Mouse (Mus musculus) retina, postnatal 1 day (tissue): ENCODE measurements around the gene Gcnt4.

Experiments
- DNase-seq: peaks from one replicate; pipeline ENCODE4 v3.0.0-alpha.2; 2012

Gcnt4 gene

DNA sequence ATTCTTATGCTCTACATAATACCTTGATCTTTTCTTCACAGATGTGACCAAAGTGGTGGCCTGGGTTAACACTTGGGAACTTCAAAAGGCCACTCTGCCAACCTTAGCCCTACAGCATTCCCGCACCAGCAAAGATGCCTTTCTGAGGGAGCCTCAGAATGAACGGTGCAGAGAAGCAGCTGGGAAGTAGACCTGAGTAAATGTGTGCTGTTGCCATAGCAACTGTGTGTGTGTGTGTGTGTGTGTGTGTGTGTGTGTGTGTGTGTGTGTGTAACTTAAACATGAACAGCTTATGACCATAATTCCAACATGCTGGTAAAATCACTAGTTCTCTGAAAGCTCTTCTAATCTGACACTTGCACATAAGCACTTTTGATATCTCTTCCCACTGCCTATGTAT, 27.4 kb downstream of the Gcnt4 start:
- peak; percentile 36 for DNase-seq

DNA sequence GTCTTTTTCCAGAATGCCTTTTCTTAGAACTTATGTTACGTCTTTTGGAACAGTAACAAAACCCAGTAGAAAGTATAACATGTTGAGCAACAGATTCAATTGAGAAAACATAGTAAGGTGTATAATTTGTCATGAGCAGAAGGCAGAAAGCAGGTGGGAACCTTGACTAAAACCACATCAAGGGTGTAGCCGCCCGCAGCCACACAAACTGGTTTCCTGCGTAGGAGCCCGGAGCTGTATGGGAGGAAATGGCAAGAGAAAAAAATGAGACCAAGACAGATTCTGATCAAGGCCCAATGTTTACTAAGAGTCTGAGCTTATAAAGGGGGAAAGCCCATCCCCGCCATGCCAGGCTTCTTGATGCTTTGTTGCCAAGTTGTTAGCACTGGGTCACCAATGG, 32.0 kb downstream of the Gcnt4 start:
- no peak for DNase-seq

DNA sequence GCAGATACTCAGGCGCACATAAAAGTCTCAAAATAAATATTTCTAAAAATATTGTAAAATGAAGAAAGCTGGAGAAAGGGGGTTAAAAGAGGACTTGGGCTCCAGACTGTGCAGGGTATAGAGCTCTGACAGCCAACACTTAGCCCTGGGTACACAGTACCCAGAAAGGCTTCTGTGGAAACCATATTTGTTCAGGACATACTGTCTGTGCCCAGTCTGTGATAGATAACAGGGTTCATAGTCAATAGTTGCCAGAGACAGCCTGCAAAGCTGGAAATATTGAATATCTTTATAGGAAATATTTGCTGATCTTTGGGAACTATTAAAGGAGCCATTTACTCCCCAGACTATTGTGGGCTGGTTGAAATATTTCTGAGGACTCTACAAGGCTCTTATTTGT, 35.5 kb downstream of the Gcnt4 start:
- DNase-seq, result no peak

DNA sequence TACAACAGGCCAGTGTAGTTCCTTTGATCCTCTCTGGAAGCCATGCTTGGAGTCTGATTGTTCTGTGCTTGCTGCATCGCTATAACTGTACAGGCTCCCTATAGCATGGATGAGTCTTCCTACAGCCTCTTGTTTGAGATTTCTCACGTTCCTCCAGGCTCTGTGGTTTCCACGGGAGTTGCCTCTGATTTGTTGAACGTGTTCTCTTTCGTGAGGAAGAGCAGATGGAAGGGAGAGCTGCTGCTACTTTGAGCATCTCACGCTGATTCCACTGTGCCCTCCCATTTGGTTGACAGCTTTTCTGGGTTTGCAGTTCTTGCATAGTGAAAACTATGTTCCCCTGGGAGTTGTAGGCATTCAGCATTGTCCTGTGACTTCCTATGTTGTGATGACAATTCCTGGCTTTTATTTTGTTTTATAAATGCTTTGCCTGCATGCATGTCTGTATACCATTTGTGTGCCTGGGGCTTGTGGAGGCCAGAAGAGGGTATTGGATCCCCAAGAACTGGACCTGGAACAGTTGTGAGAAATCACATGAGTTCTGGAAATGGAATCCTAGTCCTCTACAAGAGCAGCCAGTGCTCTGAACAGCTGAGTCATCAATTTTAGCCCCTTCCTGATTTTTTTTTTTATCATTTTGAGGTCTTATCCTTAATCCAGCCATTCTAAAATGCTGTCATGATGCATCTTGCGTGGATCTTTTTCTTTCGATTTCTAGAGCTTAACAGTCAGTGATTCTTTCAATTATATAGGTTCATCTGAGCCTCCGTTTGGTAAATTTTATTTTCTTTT, 37.1 kb downstream of the Gcnt4 start:
- no peak for DNase-seq

DNA sequence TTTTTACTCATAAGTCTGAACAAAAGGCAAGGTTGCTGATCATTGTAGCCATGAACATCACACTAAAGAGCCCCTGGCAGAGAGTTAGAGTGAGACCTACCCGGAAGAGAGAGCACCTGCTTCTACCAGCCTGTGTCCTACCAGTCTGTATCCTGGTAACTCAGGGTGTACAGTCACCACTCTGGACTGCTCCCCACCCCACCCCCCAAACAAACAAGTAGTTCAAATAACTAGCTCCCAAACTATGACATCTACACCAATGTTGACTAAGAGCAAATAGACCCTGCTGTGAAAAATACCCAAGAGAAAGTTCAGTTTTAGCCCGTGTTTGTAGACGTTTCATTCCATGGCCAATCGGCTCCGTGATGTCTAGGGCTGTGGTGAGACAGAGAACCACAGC, 38.3 kb downstream of the Gcnt4 start:
- no peak for DNase-seq

DNA sequence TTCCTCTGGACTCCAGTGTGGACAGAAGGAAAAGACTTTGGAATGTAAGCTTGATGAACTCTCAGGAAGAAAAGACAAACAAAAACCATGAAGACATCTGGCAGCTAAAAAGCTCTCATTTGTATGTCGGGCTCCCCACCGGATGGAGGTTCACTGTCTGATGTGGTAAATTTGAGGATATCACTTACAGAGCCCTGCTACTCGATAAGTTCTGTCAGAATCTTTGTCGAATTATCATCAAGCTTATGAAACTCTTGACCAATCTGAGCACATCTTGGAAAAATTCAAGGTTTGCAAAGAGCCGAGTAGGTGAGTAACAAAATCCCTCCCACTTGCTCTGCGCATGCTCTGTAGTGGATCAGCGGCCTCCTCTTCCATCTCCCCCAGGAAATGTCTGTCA, 40.5 kb downstream of the Gcnt4 start:
- no peak for DNase-seq

DNA sequence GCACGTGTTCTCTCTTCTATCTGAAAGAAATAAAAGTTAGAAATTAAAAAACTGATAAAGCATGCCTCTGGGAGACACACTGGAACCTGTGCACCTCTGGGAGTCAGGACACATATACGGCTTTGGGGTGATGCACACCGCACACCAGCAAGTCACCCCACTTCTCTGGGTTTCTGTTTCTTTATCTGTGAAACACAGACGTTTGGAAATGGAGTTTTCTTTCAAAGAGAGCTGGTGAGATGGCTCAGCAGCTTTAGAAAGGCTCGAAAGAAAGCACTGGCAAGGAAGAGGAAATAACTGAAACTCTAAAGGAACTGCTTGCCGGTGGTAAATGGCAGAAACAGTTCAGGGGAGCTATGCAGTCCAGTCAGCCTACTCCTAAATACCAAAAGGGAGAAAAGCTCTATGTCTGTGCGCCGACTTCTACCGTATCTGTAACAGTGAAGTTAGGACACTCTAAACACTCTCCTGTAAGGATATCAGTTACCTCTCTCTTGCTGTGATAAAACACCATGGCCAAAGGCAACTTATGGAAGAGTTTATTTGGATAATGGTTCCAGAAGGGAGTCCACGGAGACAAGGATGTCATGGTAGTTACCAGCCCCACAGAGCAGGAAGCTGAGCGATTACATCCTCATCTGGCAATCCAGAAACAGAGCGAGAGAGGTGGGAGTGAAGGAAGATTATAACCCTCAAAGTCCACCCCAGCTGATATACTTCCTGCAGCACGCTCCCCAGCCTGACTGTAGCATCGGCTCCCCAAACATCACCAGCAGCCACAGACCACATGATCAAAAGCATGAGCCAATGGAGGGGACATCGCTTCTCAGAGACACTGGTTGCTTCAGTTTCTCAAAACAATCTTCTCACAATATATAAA, 42.0 kb downstream of the Gcnt4 start:
- no peak for DNase-seq

DNA sequence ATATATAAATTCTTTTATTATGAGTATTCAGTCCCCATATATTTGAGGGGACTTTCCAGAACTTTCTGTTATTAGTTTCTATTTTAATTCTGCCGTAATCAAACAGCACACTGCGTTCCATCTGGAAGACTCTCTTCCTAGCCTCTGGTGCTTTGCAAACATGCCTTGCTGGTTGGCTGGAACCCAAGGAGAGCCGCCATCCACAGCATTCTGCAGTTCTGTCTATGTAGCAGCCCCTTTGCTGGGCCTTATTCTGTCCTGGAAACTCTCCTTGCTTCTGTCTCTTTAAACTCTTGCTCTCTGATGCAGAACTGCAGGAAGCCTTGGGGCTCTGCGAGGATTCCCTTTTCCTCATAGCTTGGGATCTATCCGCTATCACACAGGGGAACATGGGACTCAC, 42.6 kb downstream of the Gcnt4 start:
- no peak for DNase-seq

DNA sequence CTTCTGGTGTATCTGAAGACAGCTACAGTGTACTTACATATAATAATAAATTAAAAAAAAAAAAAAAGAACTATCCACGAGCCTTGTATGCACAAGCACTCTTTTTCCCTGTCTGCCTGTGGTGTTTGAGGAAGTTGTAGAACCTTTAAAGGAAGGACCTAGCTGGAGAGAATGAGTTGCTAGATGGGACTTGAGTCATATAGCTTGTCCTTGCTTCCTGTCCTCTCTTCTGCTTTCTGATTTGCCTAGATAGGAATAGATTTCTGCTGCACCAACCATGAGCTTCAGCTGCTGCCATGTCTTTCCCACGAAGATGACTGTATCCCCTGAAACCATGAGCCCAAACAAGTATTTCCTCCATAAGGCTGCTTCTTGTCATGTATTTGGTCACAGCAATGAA, 43.3 kb downstream of the Gcnt4 start:
- no peak for DNase-seq

DNA sequence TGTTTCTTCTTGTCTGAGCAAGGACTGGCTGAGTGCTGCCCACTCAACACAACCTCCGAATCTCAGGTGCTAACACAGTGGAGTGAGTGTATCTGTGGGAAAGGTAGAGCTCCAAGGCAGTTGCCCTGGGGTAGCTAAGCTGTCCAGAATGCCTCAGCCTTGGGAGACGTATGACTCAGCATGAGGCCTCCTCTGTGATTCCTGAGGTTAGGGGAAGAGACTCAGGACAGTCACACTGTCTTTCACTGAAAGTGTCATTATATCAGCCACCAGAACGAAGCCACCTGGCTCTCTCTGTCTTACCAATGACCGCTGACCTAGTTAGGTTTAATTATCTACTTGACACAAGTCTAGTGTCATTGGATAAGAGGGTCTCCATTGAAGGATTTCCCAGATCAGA, 46.6 kb downstream of the Gcnt4 start:
- DNase-seq, result no peak

DNA sequence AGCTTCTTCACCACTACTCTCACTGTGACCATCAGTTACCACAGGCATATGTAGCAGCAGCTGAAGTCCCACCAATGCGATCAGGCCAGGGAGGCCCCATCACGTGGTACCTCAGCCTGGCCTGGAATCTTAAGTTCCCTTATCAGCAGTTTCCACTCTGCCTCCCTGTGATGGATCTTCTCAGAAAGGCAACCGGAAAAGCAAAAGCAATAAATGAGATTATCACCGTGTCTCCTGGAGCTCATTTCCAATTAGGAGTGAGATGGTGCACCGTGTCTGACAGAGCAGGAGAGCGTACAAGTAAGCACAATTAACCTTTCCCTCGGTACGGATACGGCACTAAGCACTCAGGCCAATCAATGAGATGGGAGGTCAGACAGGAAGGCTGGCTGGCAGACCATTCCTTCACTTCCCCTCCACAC, 47.4 kb downstream of the Gcnt4 start:
- DNase-seq, result no peak

DNA sequence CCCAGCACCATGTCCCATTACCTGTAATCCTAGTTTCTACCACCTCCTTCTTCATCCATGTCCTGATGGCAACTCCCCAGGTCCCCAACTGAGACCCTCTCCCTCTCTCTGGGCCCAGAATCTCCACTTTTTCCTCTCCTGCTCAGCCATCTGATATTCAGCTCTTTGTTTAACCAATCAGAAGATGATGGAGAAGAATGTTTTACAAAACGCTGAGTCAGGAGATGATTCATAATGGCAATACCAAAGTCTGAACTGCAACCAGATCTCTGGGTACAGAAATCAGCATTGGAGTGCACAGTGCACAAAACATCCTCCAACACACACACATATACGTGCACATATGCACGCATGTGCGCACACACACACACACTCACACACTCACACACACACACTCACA, 48.8 kb downstream of the Gcnt4 start:
- no peak for DNase-seq

DNA sequence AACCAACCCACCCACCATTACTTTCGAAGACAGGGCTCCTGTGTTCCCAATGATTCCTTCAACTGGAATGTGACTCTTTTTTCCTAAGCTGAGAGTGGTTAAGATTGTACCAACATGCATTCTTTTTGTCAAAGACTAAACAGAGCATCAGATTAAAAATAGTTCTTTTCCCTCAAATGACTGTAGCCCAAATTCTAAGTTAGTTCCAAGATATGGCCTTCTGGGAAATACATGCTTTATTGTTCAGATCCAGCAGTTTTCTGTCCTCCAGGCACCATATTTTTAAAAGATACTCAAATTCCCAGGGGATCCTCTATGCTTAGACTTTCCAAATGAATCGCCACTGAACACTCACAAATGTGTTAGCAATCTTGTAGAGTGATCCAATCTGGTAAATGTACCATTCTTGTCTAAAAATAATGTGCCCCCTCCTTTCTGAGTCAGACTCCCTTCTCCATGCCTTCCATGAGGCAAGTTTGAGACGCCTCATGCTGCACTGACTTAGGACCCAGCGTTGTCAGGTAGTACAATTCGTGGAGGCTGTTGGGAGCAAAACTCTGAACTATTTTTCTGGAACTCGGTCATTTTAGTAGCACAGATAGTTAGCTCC, 52.6 kb downstream of the Gcnt4 start:
- DNase-seq, result no peak

DNA sequence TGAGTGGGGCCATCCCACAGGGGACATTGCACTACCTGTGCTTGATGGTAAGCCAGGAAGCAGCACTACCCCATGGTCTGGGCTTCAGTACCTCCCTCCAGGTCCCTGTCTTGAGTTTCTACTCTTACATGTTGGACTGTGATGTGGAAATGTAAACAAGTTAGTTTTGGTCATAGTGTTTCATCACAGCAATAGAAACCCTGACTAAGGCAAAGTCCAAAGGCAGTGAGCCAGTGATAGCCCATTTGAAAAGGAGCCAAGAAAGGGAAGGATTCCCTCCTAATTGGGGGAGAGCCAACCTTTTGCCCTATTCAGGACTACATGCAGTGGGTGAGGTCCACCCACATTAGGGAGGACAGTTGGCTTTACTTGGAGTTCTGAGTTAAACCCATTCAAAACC, 56.1 kb downstream of the Gcnt4 start:
- no peak for DNase-seq

DNA sequence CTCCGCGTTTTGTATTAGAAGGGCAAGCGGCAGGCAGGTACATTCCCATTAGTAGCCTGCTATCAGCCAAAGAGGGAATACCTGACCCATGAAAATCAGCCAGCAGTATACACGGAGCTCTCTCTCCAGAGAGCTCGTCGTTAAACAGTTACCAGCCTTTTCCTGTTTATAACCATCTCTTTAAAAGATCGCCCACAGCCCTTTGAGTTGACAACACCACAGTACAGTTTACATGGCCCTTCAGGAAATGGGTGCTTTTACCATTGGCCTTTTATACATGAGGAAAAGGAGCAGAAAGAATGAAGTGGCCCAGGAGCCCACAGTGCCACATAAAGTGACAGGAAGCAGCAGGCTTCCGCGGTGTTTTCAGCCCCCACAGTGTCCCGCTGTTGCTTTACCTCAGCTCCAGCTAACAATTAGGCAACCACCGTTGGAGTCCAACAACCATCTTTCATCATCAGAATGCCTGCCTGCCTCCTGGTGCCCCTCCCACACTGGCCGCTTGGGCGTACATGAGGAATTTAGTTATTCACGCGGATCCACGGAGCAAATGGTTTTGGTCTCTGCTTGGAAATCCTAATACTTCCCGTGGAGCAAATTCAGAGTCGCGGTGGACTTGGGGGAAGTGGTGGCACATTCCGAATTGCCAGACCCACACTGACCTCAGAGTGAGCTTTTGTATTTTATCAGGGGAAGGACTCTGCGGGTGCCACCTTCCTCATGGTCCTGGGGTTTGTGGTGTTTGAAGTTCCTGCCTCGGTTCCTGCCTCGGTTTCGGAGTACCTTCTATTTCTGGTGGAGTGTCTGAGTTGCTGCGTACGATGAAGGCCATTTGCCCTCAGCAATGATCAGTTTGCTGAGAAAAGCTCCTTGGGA, 59.0 kb downstream of the Gcnt4 start:
- DNase-seq, result peak; percentile 46

DNA sequence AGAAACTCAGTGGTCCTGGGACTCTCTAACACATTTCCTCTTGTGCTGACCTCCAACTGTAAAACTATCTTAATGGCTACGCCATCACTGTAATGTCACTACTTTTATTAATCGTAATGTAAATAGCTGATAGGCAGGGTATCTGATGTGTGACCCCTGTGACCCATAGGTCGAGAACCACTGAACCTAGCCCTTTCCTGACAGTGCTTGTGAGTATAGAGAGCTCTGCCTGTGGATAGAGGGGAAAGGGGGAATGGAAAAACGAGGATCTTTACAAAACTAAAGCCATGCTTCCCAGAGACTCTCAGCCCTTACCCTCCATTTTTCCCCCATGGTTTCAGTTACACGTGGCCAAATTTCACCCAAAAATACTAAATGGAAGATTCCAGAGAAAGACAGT, 60.2 kb downstream of the Gcnt4 start:
- DNase-seq, result no peak

DNA sequence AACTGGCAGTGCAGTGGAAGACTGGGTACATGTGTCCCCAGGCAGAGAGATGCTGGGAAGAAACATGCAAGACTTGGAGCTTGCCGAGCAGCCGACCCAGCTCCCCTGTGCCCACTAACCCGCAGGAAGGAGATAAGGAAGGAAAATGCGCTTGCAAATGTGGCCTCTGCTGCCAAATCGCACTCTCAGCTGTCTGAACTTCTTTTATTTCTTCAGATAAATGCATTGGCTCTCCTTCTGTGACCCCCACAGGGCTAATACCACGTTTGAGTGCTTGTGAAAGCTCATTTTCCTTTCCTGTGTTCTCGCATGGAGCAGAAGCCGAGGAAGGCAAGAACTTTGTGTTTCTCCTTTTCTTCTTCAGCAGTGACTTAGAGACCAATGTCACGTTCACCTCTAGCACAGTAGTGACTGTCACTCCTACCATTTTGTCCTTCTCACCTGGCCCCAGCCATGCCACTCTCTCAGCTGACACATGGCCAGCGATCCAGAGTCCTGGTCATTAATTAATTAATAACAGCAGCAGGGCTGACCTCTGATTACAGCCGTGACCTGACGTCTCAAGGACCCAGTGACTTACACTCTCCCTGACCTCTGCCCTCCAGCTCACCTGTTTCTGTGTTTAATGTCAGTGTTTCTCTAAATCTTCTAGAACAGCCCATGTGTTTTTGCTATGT, 61.2 kb downstream of the Gcnt4 start:
- no peak for DNase-seq

DNA sequence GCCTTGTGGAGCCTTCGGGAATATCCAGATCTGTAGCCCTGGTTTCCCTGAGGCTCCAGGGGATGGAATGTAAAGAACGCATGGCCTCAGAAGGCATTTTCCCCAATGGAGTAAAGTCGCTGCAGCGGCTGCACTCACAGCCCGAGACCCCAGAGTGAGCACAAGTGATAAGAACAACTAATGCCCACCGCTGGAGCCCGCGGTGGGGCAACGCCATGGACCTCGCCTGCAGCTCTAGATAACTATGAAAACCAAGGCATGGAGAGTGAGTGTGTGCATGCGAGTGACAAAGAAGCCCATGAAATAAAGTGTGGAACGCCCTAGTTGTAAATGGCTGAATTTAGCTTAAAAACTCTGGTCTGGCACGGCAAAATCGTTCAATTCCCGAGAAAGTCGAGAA, 64.6 kb downstream of the Gcnt4 start:
- DNase-seq, result no peak

DNA sequence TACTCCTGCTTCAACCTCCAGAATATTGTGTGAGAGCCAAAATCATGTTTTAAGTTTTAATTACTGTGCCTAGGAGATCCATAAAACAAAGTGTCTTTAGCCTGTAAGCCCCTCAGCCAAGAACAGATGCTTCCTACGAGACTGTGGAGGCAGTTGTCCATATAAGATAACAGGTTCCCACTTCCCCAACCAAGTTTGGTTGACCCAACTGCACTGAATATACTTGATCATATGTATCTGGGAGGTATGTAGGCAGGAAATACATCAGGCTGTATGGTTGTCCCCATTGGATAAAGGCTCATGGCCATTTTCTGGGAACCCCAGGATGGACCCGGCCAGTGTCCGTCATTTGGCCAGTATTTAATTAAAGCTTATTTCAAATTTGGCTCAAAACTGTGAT, 65.6 kb downstream of the Gcnt4 start:
- no peak for DNase-seq

DNA sequence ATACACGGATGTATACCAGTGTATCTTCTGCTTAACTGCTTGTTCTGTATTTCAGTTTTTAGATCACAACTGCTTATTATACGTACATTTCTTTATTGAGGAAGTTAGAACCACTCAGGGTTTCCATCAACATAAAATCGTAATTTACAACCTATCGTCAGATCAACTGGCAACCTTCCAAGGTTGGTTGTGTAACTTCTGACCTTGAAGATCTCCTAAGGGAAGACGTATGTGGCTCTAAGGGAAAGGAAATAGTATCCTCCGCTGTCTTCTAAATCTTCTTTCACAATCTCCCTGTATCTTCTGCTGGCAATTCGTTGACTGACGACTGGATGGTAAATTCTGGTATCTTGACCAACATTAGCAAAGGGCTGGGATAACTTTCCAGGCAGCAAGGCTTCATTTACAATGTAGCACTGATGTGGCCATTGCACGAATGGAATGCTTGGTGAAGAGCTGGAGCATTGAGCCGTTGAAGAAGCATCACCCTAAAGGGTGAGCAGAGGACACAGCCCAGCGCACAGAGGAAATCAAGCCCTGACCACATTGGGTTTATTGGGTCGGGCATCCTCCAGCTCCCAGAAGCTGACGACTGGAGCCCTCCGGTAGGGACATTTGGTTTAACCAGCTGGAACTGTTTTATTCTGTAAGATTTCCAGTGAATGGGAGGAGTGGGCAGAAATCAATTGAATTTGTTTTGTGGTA, 66.2 kb downstream of the Gcnt4 start:
- no peak for DNase-seq

DNA sequence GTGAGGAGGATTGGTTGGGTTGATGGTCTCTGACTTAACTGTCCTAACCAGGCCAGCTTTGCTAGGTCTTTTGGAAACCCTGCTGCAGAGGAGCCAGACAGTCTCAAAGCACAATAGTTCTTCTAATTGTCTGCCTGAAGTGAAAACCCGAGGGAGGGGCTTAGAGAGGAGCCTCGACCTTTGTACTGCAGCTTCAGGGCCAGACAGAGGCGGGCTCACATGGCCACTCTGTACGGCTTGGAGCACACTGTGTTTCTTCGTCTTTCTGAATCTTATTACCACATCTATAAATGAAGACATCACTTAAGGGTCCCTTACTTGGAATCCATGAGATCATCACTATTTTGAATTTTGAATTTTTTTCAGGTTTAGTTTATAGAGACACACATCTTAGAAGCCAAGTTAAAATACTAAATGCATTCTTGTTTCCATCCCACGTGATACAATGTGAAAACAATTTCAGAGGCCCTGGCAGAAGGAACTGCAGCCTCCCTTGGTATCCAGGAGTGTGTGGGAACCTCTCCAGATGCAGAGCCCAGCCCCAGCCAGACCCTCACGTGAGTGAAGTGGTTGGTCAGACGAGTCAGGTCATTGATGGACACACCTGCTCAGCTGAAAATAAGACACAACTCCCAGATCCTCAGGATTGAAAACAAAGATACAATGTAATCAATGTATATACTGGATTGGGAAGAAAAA, 69.0 kb downstream of the Gcnt4 start:
- DNase-seq, result no peak
